8 mouse cellular contexts compared by ENCODE assay signal in the genomic region with DNA sequence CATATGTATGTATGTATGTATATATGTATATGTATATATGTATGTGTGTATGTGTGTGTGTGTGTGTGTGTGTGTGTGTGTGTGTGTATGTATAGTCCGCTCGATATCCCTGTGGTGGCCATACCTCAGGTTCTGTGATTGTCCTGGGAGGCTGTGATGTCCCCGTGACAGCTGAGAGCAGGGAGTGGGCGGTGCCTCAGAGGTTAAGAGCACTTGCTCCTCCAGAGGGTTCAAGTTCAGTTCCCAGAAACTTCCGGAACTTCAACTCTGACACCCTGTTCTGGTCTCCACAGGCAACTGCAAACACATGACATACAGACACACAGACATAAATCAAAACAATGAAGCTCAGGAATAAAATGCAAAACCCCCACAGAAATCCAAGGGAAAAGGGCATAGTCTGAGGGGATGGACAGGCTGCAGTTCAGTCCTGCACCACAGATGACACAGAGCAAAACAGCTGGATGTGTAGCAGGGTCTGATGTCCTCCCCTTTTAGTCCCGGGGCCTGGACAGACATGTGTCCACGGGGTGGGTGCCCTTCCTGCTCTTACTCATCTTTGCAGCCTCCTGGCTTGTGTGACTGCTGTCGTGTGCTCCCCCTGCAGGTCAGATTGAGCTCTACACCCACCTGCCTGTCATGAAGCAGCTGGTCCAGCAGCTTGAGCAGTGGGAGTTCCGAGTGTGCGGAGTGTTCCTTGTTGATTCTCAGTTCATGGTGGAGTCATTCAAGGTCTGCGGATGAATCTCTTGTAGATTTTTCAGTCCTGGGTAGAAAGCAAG. TPM values are rescaled to one million over a fixed set of nuclear protein-coding genes. Genes with fewer than 3 reads are reported as not detected.
DNase-seq lines count a peak whose midpoint lies in the region; ATAC-seq and TF ChIP-seq lines count a peak whose summit lies in the region.

No protein-coding gene starts in this region.

- no peaks in the 10 kb centered on the region for H3K27me3 ChIP-seq in ES-Bruce4 (ENCODE audit: control insufficient read depth, insufficient read depth, low read length, poor library complexity, severe bottlenecking)
- H3K27me3 ChIP-seq in lung, embryonic 14.5 days (ENCODE audit: insufficient read depth, low read length) = no peaks in the 10 kb centered on the region
- no peaks in the 10 kb centered on the region for H3K27me3 ChIP-seq in thymus, adult 2 months (ENCODE audit: control insufficient read depth, insufficient read depth, low read length)

- no peaks in the 10 kb centered on the region for H3K4me1 ChIP-seq in ES-Bruce4 (ENCODE audit: control insufficient read depth, insufficient read depth, low read length)
- H3K4me1 ChIP-seq in lung, embryonic 14.5 days (ENCODE audit: insufficient read depth) = no peaks in the 10 kb centered on the region
- no peaks in the 10 kb centered on the region for H3K4me1 ChIP-seq in thymus, adult 2 months (replicated peaks; ENCODE audit: control insufficient read depth, insufficient read depth, low read length)

- no peak overlapping the region for H3K9ac ChIP-seq in ES-Bruce4 (ENCODE audit: low read depth, poor library complexity, severe bottlenecking)
- H3K9ac ChIP-seq in lung, embryonic 14.5 days = no peak overlapping the region

- 47% methylated on average over 11 of the region's 11 CpGs for WGBS in lung, embryonic 14.5 days
- 59% methylated on average over 11 of the region's 11 CpGs for WGBS in thymus, adult 2 months

- no peak overlapping the region for H3K4me2 ChIP-seq in lung, embryonic 14.5 days

- H3K36me3 ChIP-seq in ES-Bruce4 (ENCODE audit: control insufficient read depth, insufficient read depth, low read length, poor library complexity, severe bottlenecking) = peaks cover 27% of the 10 kb centered on the region
- H3K36me3 ChIP-seq in lung, embryonic 14.5 days (ENCODE audit: insufficient read depth) = peaks cover 57% of the 10 kb centered on the region
- peaks cover 27% of the 10 kb centered on the region for H3K36me3 ChIP-seq in thymus, adult 2 months (ENCODE audit: control insufficient read depth, insufficient read depth, low read length)

- H3K27ac ChIP-seq in ES-Bruce4 (ENCODE audit: insufficient read depth, low read length) = no peak overlapping the region
- peak overlapping the region; percentile 68 for H3K27ac ChIP-seq in layer of hippocampus, adult 2 months
- no peak overlapping the region for H3K27ac ChIP-seq in lung, embryonic 14.5 days (ENCODE audit: low read depth)
- no peak overlapping the region for H3K27ac ChIP-seq in thymus, adult 2 months (ENCODE audit: control insufficient read depth, insufficient read depth, low read length)

- no peak for TF ChIP-seq POLR2A in ES-Bruce4 (IDR thresholded peaks at IDR 0.05; ENCODE audit: insufficient read depth, low read length)
- no peak for TF ChIP-seq POLR2A in thymus, adult 2 months (IDR thresholded peaks at IDR 0.05; ENCODE audit: control insufficient read depth, extremely low read depth, insufficient read depth, low read length, poor library complexity)

- H3K4me3 ChIP-seq in ES-Bruce4 (ENCODE audit: low read depth, low read length) = no peak overlapping the region
- H3K4me3 ChIP-seq in layer of hippocampus, adult 2 months = no peak overlapping the region
- H3K4me3 ChIP-seq in lung, embryonic 14.5 days (ENCODE audit: low read depth, low read length) = no peak overlapping the region
- H3K4me3 ChIP-seq in thymus, adult 2 months (ENCODE audit: control insufficient read depth, insufficient read depth, low read length) = no peak overlapping the region

- no peak for TF ChIP-seq EP300 in ES-Bruce4 (IDR thresholded peaks at IDR 0.05; ENCODE audit: insufficient read depth, low read depth, low read length)

- H3K9me3 ChIP-seq in ES-Bruce4 (replicated peaks; ENCODE audit: control insufficient read depth, insufficient read depth, low read length, poor library complexity, severe bottlenecking) = no peaks in the 10 kb centered on the region
- no peaks in the 10 kb centered on the region for H3K9me3 ChIP-seq in lung, embryonic 14.5 days (ENCODE audit: low read depth, low read length)

- ATAC-seq in erythroid progenitor cell, adult 5-6 weeks (replicated peaks; ENCODE audit: low FRiP score, poor library complexity, severe bottlenecking) = peak; percentile 96
- peak; percentile 69 for ATAC-seq in lung, embryonic 14.5 days (ENCODE audit: insufficient read depth)
- peak; percentile 94 for ATAC-seq in neutrophil, adult 5-6 weeks (ENCODE audit: extremely low read depth, insufficient number of reproducible peaks, low FRiP score, poor library complexity, severe bottlenecking)

- DNase-seq in brain, adult 2 months (ENCODE audit: low read depth, low spot score) = peak; percentile 96
- peak; percentile 82 for DNase-seq in heart, postnatal 4 days
- DNase-seq in layer of hippocampus, adult 2 months (ENCODE audit: low spot score in 2 of 2) = peak; percentile 77 to 90
- peak; percentile 86 for DNase-seq in lung, embryonic 14.5 days
- peak; percentile 70 for DNase-seq in thymus, adult 2 months

- peak; percentile 98 for TF ChIP-seq CTCF in ES-Bruce4 (IDR thresholded peaks at IDR 0.05; ENCODE audit: low read depth, low read length)
- TF ChIP-seq CTCF in layer of hippocampus, adult 2 months (conservative IDR thresholded peaks at IDR 0.05) = peak; percentile 98
- peak; percentile 91 for TF ChIP-seq CTCF in lung, embryonic 14.5 days (IDR thresholded peaks at IDR 0.05; ENCODE audit: low read depth)
- peak; percentile 87 for TF ChIP-seq CTCF in thymus, adult 2 months (IDR thresholded peaks at IDR 0.05; ENCODE audit: borderline replicate concordance, control insufficient read depth, extremely low read depth, insufficient read depth, low read length, poor library complexity)

RNA-seq across cellular contexts. Expression of a gene that starts 7.4 kb away (rescaled TPM):
- polyA plus RNA-seq in ES-Bruce4 (2011; ENCODE audit: insufficient read depth, insufficient read length, low read depth, missing spikeins) = 57.0 and 58.5 TPM in 2 replicates
- total RNA-seq in erythroid progenitor cell, adult 5-6 weeks (2015; ENCODE audit: low replicate concordance) = 10.8 and 20.1 TPM in 2 replicates
- total RNA-seq in erythroid progenitor cell, adult 5-6 weeks (2017; ENCODE audit: low replicate concordance) = 10.4 and 19.4 TPM in 2 replicates
- total RNA-seq in heart, postnatal 4 days (2021) = 10 to 100 TPM; 21.9 to 24.1 TPM
- 10 to 100 TPM; 74.2 to 78.0 TPM for total RNA-seq in layer of hippocampus, adult 2 months (2021)
- polyA plus RNA-seq in lung, embryonic 14.5 days (2014; fragmentation: Nextera tagmentation; extraction: Ambion mirVana) = 74.4 and 77.3 TPM in 2 replicates
- 9.3 and 12.1 TPM in 2 replicates for total RNA-seq in neutrophil, adult 5-6 weeks (2017)
- polyA plus RNA-seq in thymus, adult 2 months (2012; rRNA removed) = 52.6 and 54.4 TPM in 2 replicates

RNA-seq across cellular contexts. Expression of a gene that starts 7.9 kb away (rescaled TPM):
- 69.3 and 71.9 TPM in 2 replicates for polyA plus RNA-seq in ES-Bruce4 (2011; ENCODE audit: insufficient read depth, insufficient read length, low read depth, missing spikeins)
- 30.2 and 39.6 TPM in 2 replicates for total RNA-seq in erythroid progenitor cell, adult 5-6 weeks (2015; ENCODE audit: low replicate concordance)
- 15.2 and 16.8 TPM in 2 replicates for total RNA-seq in erythroid progenitor cell, adult 5-6 weeks (2017; ENCODE audit: low replicate concordance)
- 10 to 100 TPM; 20.5 to 21.5 TPM for total RNA-seq in heart, postnatal 4 days (2021)
- 10 to 100 TPM; 30.0 to 32.3 TPM for total RNA-seq in layer of hippocampus, adult 2 months (2021)
- 72.1 and 75.5 TPM in 2 replicates for polyA plus RNA-seq in lung, embryonic 14.5 days (2014; fragmentation: Nextera tagmentation; extraction: Ambion mirVana)
- 35.0 and 40.5 TPM in 2 replicates for total RNA-seq in neutrophil, adult 5-6 weeks (2017)
- 103 TPM in 2 replicates for polyA plus RNA-seq in thymus, adult 2 months (2012; rRNA removed)

RNA-seq across cellular contexts. Expression of a gene that starts 12.1 kb away (rescaled TPM):
- polyA plus RNA-seq in ES-Bruce4 (2011; ENCODE audit: insufficient read depth, insufficient read length, low read depth, missing spikeins) = 289 and 303 TPM in 2 replicates
- total RNA-seq in erythroid progenitor cell, adult 5-6 weeks (2015; ENCODE audit: low replicate concordance) = 115 and 159 TPM in 2 replicates
- 270 and 286 TPM in 2 replicates for total RNA-seq in erythroid progenitor cell, adult 5-6 weeks (2017; ENCODE audit: low replicate concordance)
- total RNA-seq in heart, postnatal 4 days (2021) = 100 to 1,000 TPM; 138 to 141 TPM
- 100 to 1,000 TPM; 261 to 275 TPM for total RNA-seq in layer of hippocampus, adult 2 months (2021)
- 45.7 and 48.7 TPM in 2 replicates for polyA plus RNA-seq in lung, embryonic 14.5 days (2014; fragmentation: Nextera tagmentation; extraction: Ambion mirVana)
- 766 and 832 TPM in 2 replicates for total RNA-seq in neutrophil, adult 5-6 weeks (2017)
- polyA plus RNA-seq in thymus, adult 2 months (2012; rRNA removed) = 220 and 224 TPM in 2 replicates

RNA-seq across cellular contexts. Expression of a gene that starts 25.4 kb away (rescaled TPM):
- 99.0 and 105 TPM in 2 replicates for polyA plus RNA-seq in ES-Bruce4 (2011; ENCODE audit: insufficient read depth, insufficient read length, low read depth, missing spikeins)
- 40.2 and 62.7 TPM in 2 replicates for total RNA-seq in erythroid progenitor cell, adult 5-6 weeks (2015; ENCODE audit: low replicate concordance)
- total RNA-seq in erythroid progenitor cell, adult 5-6 weeks (2017; ENCODE audit: low replicate concordance) = 15.1 and 32.0 TPM in 2 replicates
- total RNA-seq in heart, postnatal 4 days (2021) = 100 to 1,000 TPM; 120 to 132 TPM
- total RNA-seq in layer of hippocampus, adult 2 months (2021) = 100 to 1,000 TPM; 173 to 186 TPM
- polyA plus RNA-seq in lung, embryonic 14.5 days (2014; fragmentation: Nextera tagmentation; extraction: Ambion mirVana) = 219 and 223 TPM in 2 replicates
- total RNA-seq in neutrophil, adult 5-6 weeks (2017) = 45.1 and 60.3 TPM in 2 replicates
- 38.7 and 54.5 TPM in 2 replicates for polyA plus RNA-seq in thymus, adult 2 months (2012; rRNA removed)

RNA-seq across cellular contexts. Expression of a gene that starts 25.5 kb away (rescaled TPM):
- polyA plus RNA-seq in ES-Bruce4 (2011; ENCODE audit: insufficient read depth, insufficient read length, low read depth, missing spikeins) = 17.7 and 19.7 TPM in 2 replicates
- 0.36 TPM in 1 of 2 replicates, not detected in the other for total RNA-seq in erythroid progenitor cell, adult 5-6 weeks (2015; ENCODE audit: low replicate concordance)
- total RNA-seq in erythroid progenitor cell, adult 5-6 weeks (2017; ENCODE audit: low replicate concordance) = 0.15 and 4.1 TPM in 2 replicates
- 1 to 10 TPM; 1.7 to 2.8 TPM for total RNA-seq in heart, postnatal 4 days (2021)
- total RNA-seq in layer of hippocampus, adult 2 months (2021) = 1 to 10 TPM; 5.1 to 5.9 TPM
- polyA plus RNA-seq in lung, embryonic 14.5 days (2014; fragmentation: Nextera tagmentation; extraction: Ambion mirVana) = 5.3 and 6.4 TPM in 2 replicates
- 13.3 and 14.2 TPM in 2 replicates for total RNA-seq in neutrophil, adult 5-6 weeks (2017)
- 6.3 and 7.2 TPM in 2 replicates for polyA plus RNA-seq in thymus, adult 2 months (2012; rRNA removed)
